Mouse (Mus musculus) lung, postnatal 0 days (tissue): ENCODE results near the gene Zfpm1. TPM values are rescaled to one million over a fixed set of nuclear protein-coding genes. Genes with fewer than 3 reads are reported as not detected.

Experiments used
- ATAC-seq: fragments of 200-750 bp; cut with Nextera tagmentation; 2 replicates; pipeline ENCODE4 v1.8.0; 2017; ENCODE audit warnings: moderate library complexity
- DNase-seq: peaks from one replicate; pipeline ENCODE4 v3.0.0-alpha.2; 2016; ENCODE audit warnings: low spot score
- H3K27ac ChIP-seq: fragments of 300-500 bp; sonication (generic); 2 replicates; pipeline ENCODE4 v1.5.1; 2014; ENCODE audit warnings: antibody characterized with exemption, mild to moderate bottlenecking, low read length, mixed read lengths
- H3K27me3 ChIP-seq: fragments of 300-500 bp; sonication (generic); replicated peaks from 2 replicates; pipeline ENCODE4 v1.6.1; 2014; ENCODE audit warnings: low read length, mixed read lengths; ENCODE audit not compliant: insufficient read depth
- H3K36me3 ChIP-seq: fragments of 300-500 bp; sonication (generic); 2 replicates; pipeline ENCODE4 v1.6.1; 2014; ENCODE audit warnings: low read length, mixed read lengths; ENCODE audit not compliant: insufficient read depth
- H3K4me1 ChIP-seq: fragments of 300-500 bp; sonication (generic); 2 replicates; pipeline ENCODE4 v1.6.1; 2014; ENCODE audit warnings: antibody characterized with exemption, low read depth, low read length, mixed read lengths; ENCODE audit not compliant: insufficient read depth
- H3K4me2 ChIP-seq: fragments of 300-500 bp; sonication (generic); replicated peaks from 2 replicates; pipeline ENCODE4 v1.6.1; 2014; ENCODE audit warnings: low read depth, mild to moderate bottlenecking, low read length, moderate library complexity, mixed read lengths
- H3K4me3 ChIP-seq: fragments of 300-500 bp; sonication (generic); 2 replicates; pipeline ENCODE4 v1.5.1; 2014; ENCODE audit warnings: low read depth, low read length
- H3K9ac ChIP-seq: fragments of 300-500 bp; sonication (generic); replicated peaks from 2 replicates; pipeline ENCODE4 v1.6.1; 2014; ENCODE audit warnings: low read depth, mild to moderate bottlenecking
- H3K9me3 ChIP-seq: fragments of 300-500 bp; sonication (generic); 2 replicates; pipeline ENCODE4 v1.6.1; 2016; ENCODE audit warnings: low read length, mixed read lengths
- CTCF ChIP-seq: IDR thresholded peaks from 2 replicates; pipeline ENCODE4 v1.5.1; 2016; ENCODE audit warnings: antibody characterized with exemption, mild to moderate bottlenecking
- EP300 ChIP-seq: IDR thresholded peaks from 2 replicates; pipeline ENCODE4 v1.6.1; 2016; ENCODE audit warnings: antibody characterized with exemption, mild to moderate bottlenecking, control low read depth
- WGBS: fragments of 180-500 bp; shearing (Covaris S2); extraction: QIAGEN DNeasy Blood & Tissue Kit; methylation state at CpG from one replicate; pipeline ENCODE4 v1.1.7; 2014; 5-methylcytosine and 5-hydroxymethylcytosine counted together
- polyA plus RNA-seq: library from polyadenylated mRNA; unstranded; fragments of >200 nt; fragmentation: Nextera tagmentation; extraction: Ambion mirVana; gene quantifications from 2 replicates; pipeline ENCODE4 v1.2.1, GENCODE M21; 2015

The Zfpm1 gene
- polyA plus RNA-seq, 1 experiment from 2014 or later, result 1.7 TPM

DNA sequence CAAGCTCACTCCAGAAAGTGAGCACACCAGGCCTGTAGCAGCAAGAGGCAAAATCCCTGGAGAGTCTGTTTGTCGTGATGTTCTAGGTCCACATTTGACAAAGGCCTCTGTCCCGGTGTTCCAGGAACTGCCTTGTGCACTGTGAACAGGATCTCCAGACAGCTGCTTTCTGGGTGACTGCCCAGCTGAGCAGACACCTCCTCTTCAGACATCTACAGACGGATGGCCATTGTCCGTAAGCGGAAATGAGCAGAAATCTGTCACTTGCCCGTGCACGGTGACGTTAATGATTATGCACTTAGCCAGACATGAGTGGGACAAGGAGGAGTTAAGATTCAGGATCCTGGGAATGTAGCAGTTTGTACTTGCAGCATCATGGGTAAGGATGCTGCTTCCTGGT, 72.2 kb downstream of the Zfpm1 start:
- Histone ChIP-seq H3K27ac (no peak overlapping the region), H3K4me3 (no peak overlapping the region), H3K4me1 (no peaks in the 10 kb centered on the region), H3K27me3 (no peaks in the 10 kb centered on the region), H3K9me3 (no peaks in the 10 kb centered on the region), H3K9ac (no peak overlapping the region), H3K36me3 (no peaks in the 10 kb centered on the region), H3K4me2 (no peak overlapping the region)
- ATAC-seq (peak; percentile 65), DNase-seq (peak; percentile 28)
- 54% methylated on average over 8 of the region's 8 CpGs for WGBS
- no peak for TF ChIP-seq CTCF
- peak; percentile 53; the same call in 1 of the 2 replicates for TF ChIP-seq EP300

DNA sequence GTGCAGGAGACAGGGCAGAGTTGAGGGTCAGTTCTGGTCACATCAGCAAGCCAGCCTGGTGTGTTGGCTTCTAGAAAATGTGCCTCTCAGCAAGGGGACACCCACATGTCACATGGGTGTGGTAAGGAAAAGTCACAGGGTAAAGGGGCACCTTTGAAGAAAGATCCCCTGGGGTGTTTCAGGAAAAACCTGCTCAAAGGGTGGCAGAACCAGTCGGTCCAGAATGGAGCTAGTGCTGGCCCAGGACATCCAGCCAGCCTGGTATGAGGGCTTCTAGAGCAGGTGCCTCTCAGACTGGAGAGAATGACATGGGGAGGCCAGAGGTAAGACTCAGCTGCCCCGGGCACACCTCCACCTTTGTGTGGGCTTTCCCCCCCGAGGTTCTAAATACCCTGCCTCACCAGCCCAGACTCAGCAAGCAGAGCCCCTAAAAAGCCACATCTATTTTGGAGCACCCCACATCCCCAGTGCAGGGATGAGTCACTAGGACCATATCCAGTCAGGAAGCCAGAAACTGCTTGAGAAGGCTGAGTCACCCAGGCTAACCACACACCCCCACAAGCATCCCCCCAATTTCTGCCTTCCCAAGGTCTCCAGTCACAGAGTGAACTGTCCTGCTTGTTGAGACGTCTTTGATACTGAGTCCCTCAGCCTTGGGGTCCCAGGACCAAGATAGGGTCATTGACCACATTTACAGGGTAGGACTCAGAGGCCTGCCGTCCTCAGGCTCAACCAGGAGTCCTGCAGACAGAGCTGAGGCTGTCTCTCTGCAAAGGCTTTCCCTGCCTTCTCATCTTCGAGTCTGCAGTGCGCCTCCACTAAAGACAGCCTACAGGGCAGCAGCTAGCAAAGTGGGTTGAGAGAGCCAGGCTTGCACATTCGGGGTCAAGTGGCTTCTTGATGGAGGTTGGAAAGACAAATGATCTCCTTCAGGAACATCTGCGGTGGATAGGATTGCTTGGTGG, 74.0 kb downstream of the Zfpm1 start:
- 55% methylated on average over 9 of the region's 9 CpGs for WGBS
- DNase-seq, result no peak

DNA sequence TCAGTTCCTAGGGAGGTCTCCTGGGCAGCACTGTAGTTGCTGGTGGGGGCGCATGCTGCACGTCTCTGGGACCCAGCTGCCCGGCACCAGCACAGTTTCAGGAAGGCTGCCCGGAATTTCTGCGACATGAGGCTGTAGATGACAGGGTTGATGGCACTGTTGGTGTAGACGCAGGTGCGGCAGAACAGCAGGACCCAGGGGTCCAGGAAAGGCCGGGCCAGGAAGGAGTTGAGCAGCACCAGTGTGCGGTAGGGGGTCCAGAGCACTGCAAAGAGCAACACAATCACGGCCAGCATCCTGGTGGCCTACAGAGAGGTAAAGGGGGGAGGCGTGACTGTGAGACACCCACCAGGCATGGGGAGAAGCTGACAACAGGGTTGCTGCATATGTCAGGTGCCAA, 75.3 kb downstream of the Zfpm1 start:
- ATAC-seq (no peak), DNase-seq (no peak)
- H3K4me1 ChIP-seq, result no peaks in the 10 kb centered on the region
- no peaks in the 10 kb centered on the region for H3K9me3 ChIP-seq
- no peak overlapping the region for H3K9ac ChIP-seq
- no peaks in the 10 kb centered on the region for H3K36me3 ChIP-seq
- no peak for TF ChIP-seq CTCF
- no peak for TF ChIP-seq EP300
- no peak overlapping the region for H3K4me3 ChIP-seq
- 57% methylated on average over 11 of the region's 11 CpGs for WGBS
- no peak overlapping the region for H3K27ac ChIP-seq
- H3K27me3 ChIP-seq, result no peaks in the 10 kb centered on the region
- H3K4me2 ChIP-seq, result no peak overlapping the region

More for the DNA sequence above, 74.0 kb downstream of the Zfpm1 start:
- Histone ChIP-seq H3K4me2 (no peak overlapping the region), H3K4me3 (no peak overlapping the region), H3K4me1 (no peaks in the 10 kb centered on the region), H3K9me3 (no peaks in the 10 kb centered on the region), H3K27ac (no peak overlapping the region), H3K27me3 (no peaks in the 10 kb centered on the region), H3K36me3 (no peaks in the 10 kb centered on the region), H3K9ac (no peak overlapping the region)
- TF ChIP-seq EP300 (no peak), CTCF (no peak)
- peak; percentile 52 for ATAC-seq

DNA sequence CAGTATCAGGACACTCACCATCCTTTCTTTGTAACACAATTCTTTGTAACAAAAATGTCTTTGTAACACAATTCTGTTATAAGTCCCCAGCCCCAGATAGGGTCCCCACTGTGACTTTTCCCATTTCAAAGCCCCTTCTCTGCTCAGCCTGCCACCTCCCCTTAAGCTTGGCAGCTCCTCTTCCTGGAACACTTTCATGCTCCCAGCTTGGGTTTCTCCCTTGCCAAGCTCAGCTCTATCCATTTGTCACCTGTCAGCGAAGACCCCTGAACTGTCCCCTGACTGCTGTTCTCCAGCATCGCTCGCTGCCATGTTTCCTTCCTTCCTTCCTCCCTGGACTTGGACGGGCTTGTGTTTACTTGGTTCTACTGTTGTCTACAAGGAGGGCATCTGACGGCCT, 75.7 kb downstream of the Zfpm1 start:
- Histone ChIP-seq H3K4me1 (no peaks in the 10 kb centered on the region), H3K9ac (no peak overlapping the region), H3K36me3 (no peaks in the 10 kb centered on the region), H3K4me3 (no peak overlapping the region), H3K4me2 (no peak overlapping the region), H3K27ac (no peak overlapping the region), H3K27me3 (no peaks in the 10 kb centered on the region), H3K9me3 (no peaks in the 10 kb centered on the region)
- no peak for DNase-seq
- ATAC-seq, result no peak
- WGBS, result 65% methylated on average over 5 of the region's 5 CpGs
- TF ChIP-seq EP300 (no peak), CTCF (no peak)

DNA sequence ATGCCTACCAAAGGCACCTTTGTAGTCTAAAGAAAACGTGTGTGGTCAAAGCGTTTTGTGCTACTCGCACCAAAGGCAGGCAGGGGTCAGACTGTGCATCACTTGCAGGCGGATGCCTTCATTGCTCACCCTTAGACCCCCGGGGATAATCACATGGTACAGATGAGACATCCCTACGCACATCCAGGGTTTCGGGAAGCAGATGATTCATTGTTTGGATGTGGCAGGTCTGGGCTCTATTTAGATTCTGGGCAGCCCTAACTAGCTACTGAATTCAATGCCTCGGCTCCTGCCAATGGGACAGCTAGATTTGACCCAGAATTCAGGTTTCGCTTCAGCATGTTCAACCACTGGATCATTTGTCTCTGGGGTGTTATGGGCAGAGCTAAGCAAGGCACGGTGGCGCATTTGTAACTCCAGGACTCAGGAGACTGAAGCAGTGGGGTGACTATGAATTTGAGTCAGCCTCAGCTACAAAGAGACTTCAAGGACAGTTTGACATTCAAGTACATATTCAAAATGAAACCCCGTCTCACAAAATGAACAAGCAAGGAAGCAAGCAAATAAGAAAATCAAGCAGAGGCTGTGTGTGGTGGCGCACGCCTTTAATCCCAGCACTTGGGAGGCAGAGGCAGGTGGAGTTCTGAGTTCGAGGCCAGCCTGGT, 77.3 kb downstream of the Zfpm1 start:
- Histone ChIP-seq H3K4me2 (no peak overlapping the region), H3K9me3 (no peaks in the 10 kb centered on the region), H3K27me3 (no peaks in the 10 kb centered on the region), H3K4me1 (no peaks in the 10 kb centered on the region), H3K9ac (no peak overlapping the region), H3K4me3 (no peak overlapping the region), H3K27ac (no peak overlapping the region), H3K36me3 (no peaks in the 10 kb centered on the region)
- DNase-seq (no peak), ATAC-seq (no peak)
- 75% methylated on average over 15 of the region's 15 CpGs for WGBS
- TF ChIP-seq CTCF (no peak), EP300 (no peak)

DNA sequence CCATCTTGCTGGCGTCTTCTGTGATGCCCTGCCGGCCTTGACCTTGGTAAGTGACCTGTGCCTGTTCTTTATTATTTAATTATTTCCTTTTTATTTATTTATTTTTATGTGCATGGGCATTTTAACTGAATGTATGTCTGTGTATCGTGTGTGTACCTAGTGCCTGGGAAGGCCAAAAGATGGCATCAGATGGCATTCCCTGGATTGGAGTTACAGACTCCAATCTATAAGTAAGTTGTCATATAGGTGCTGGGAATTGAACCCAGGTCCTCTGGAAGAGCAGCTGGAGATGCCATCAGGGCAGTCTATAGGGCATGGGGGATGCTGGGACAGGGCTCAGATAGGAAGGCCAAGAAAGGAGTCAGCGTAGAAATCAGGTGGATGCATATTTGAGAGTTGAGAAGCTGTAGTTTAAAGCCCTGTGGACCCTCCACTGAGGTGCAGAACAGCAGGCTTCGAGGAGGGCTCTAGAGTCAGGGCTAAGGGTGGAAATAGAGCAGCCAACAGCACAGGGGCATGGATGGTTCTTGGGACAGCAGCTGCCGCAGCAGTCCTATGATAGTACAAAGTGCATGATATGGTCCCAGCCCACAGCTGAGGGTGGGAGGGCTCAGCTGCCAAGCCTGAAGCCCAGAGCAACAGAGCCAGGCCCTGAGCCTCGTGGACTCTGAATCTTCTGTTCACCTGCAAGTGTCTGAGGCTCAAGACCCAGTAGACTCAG, 78.9 kb downstream of the Zfpm1 start, which contains the start of gene Trhr2:
Gene Trhr2 (minus strand): TSS at position 51 of the 721 bp plus-strand sequence.
- ATAC-seq, result no peak
- H3K4me1 ChIP-seq, result no peaks in the 10 kb centered on the region
- H3K4me3 ChIP-seq, result no peak within 1 kb of the TSS
- H3K9me3 ChIP-seq, result no peaks in the 10 kb centered on the region
- H3K27ac ChIP-seq, result no peak within 1 kb of the TSS
- H3K27me3 ChIP-seq, result no peaks in the 10 kb centered on the region
- no peak for DNase-seq
- 70% methylated on average over 7 of the region's 7 CpGs for WGBS
- H3K36me3 ChIP-seq, result no peaks in the 10 kb centered on the region
- H3K9ac ChIP-seq, result no peak within 1 kb of the TSS
- TF ChIP-seq CTCF, result no peak
- no peak for TF ChIP-seq EP300
- no peak within 1 kb of the TSS for H3K4me2 ChIP-seq
